Mouse (Mus musculus) heart, embryonic 10.5 days (tissue): ENCODE results near the gene Ghdc. TPM values are rescaled to one million over a fixed set of nuclear protein-coding genes. Genes with fewer than 3 reads are reported as not detected.
A peak's percentile ranks its signal among the peaks of the same experiment; 100 is the strongest.

Experiments used
- DNase-seq: peaks from one replicate; pipeline ENCODE4 v3.0.0-alpha.2; 2017; ENCODE audit warnings: low spot score
- H3K27ac ChIP-seq: fragments of 300-500 bp; sonication (generic); 2 replicates; pipeline ENCODE4 v1.5.1; 2016; ENCODE audit warnings: mild to moderate bottlenecking
- H3K27me3 ChIP-seq: fragments of 300-500 bp; sonication (generic); 2 replicates; pipeline ENCODE4 v1.6.1; 2016; ENCODE audit warnings: mild to moderate bottlenecking; ENCODE audit not compliant: poor library complexity, insufficient read depth, severe bottlenecking
- H3K36me3 ChIP-seq: fragments of 300-500 bp; sonication (generic); 2 replicates; pipeline ENCODE4 v1.6.1; 2016; ENCODE audit warnings: mild to moderate bottlenecking, moderate library complexity
- H3K4me1 ChIP-seq: fragments of 300-500 bp; sonication (generic); 2 replicates; pipeline ENCODE4 v1.6.1; 2016; ENCODE audit warnings: mild to moderate bottlenecking
- H3K4me3 ChIP-seq: fragments of 300-500 bp; sonication (generic); 2 replicates; pipeline ENCODE4 v1.5.1; 2016; ENCODE audit warnings: mild to moderate bottlenecking, moderate library complexity
- H3K9me3 ChIP-seq: fragments of 300-500 bp; sonication (generic); 2 replicates; pipeline ENCODE4 v1.6.1; 2016; ENCODE audit warnings: mild to moderate bottlenecking, moderate library complexity
- WGBS: fragments of 180-500 bp; shearing (Covaris S2); methylation state at CpG from one replicate; pipeline ENCODE4 v1.1.7; 2016; 5-methylcytosine and 5-hydroxymethylcytosine counted together
- polyA plus RNA-seq: library from polyadenylated mRNA; unstranded; fragments of >200 nt; fragmentation: Nextera tagmentation; extraction: Ambion mirVana; gene quantifications from 2 replicates; pipeline ENCODE4 v1.2.1, GENCODE M21; 2016

Gene Ghdc
- 4.8 and 6.3 TPM in 2 replicates for polyA plus RNA-seq

DNA sequence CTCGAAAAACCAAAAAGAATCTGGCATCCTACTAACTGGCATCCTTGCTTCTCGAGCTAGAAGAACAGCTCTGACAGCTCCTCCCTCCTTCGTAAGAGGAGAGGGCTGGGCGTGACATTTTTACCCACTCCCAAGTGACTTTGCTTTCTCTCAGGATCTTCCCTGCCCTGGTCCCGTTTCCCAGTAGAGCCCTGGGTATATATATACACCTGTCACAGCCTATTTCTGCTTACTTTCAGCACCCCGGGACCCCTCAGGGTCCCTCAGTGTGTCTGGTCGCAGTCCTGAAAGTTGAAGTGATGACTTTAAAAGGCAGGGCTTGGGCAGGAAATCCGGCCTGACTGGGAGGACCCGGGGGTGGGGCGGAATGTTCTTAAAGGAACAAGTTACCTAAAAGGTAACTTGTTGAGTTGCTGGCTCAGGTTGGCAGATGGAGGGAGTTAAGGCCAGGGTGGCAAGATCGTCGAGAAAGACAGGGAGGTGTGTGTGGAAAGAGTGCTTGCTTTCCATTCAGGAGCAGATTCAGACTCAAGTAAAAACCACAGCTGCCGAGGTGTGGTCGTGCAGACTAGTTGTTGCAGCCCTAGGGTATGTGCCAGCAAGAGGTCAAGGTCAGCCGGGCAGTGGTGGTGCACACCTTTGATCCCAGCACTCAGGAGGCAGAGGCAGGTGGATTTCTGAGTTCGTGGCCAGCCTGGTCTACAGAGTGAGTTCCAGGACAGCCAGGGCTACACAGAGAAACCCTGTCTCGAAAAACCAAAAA lies at the start of gene Ghdc:
Gene Ghdc, minus strand, starts transcription at position 312 of the 763 bp plus-strand sequence.
- H3K9me3 ChIP-seq = no peaks in the 10 kb centered on the region
- peak within 1 kb of the TSS; percentile 73 for H3K4me3 ChIP-seq
- H3K27ac ChIP-seq = peak within 1 kb of the TSS; percentile 86
- H3K36me3 ChIP-seq = 0 out of 2 replicates have a peak, but pooled peaks cover 3% of the 10 kb centered on the region
- peaks cover 12% of the 10 kb centered on the region for H3K4me1 ChIP-seq
- DNase-seq = peak; percentile 93
- 15% methylated on average over 17 of the region's 17 CpGs for WGBS
- H3K27me3 ChIP-seq = 0 out of 2 replicates have a peak, but pooled peaks cover 10% of the 10 kb centered on the region

DNA sequence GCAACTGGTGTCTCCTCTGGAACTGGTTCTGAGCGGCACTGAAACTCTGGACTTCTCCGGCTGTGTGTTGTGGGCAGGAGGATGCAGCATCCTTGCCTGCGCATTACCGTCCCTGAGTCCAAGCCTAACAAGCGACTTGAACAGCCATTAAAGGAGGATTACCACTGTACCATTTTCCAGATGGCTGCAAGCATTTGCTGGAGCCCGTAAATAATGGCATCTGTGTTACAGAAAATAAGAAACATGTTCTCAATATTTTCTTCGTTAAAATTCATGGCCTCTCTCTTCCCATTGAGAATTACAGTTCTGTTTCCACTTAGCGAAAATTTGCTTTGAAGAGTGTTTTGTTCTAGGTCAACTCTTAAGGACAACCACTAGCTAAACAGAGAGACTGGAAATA lies 49.3 kb upstream of the Ghdc start:
- H3K36me3 ChIP-seq = no peaks in the 10 kb centered on the region
- no peak for DNase-seq
- 87% methylated on average over 8 of the region's 8 CpGs for WGBS
- H3K4me3 ChIP-seq = no peak overlapping the region
- H3K27me3 ChIP-seq = no peaks in the 10 kb centered on the region
- H3K4me1 ChIP-seq = peaks cover 73% of the 10 kb centered on the region
- peak overlapping the region; percentile 17; the same call in 1 of the 2 replicates for H3K27ac ChIP-seq
- H3K9me3 ChIP-seq = no peaks in the 10 kb centered on the region

GRCm38 (mm10) chr11:100819626-100820025 lies 48.9 kb upstream of the Ghdc start:
- H3K4me3 ChIP-seq = no peak overlapping the region
- H3K27ac ChIP-seq = peak overlapping the region; percentile 23; the same call in 1 of the 2 replicates
- 55% methylated on average over 16 of the region's 16 CpGs for WGBS
- DNase-seq = no peak
- no peaks in the 10 kb centered on the region for H3K27me3 ChIP-seq
- H3K36me3 ChIP-seq = no peaks in the 10 kb centered on the region
- H3K4me1 ChIP-seq = peaks cover 73% of the 10 kb centered on the region
- no peaks in the 10 kb centered on the region for H3K9me3 ChIP-seq

GRCm38 (mm10) chr11:100819048-100819447 lies 48.3 kb upstream of the Ghdc start:
- Histone ChIP-seq H3K27me3 (no peaks in the 10 kb centered on the region), H3K4me3 (no peak overlapping the region), H3K36me3 (no peaks in the 10 kb centered on the region), H3K27ac (no peak overlapping the region), H3K4me1 (peaks cover 73% of the 10 kb centered on the region), H3K9me3 (no peaks in the 10 kb centered on the region)
- WGBS = 84% methylated on average over 8 of the region's 8 CpGs
- DNase-seq = no peak

DNA sequence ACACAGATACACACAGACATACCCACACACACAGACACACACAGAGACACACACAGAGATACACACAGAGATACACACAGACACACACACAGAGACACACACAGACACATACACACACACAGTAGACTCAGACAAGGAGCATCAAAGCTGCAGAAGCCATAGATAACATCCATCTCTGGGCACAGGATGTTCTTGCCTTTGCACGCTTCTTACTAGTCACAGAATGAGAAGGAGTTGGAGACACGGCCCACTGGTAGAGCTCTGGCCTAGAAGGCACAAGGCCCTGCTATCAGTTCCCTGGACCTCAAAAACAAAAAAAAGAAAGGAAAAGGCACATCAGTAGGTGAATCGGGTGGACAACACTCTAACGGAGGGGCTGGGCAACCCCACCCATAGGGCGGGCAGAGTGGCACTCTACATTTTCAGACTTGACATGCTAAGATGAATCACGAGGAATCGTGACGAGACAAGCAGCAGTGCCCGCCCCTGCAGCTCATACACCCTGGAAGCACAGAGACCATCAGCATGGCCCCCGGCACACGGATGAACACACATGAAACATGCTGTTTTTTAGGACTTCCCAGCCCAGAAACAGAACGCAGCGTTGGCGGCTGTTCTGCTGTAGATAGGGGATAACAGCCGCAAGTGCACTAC lies 47.7 kb upstream of the Ghdc start:
- 87% methylated on average over 15 of the region's 15 CpGs for WGBS
- no peak for DNase-seq
- H3K27ac ChIP-seq = 0 out of 2 replicates have a peak overlapping the region, but pooled peaks have one; percentile 37
- no peaks in the 10 kb centered on the region for H3K36me3 ChIP-seq
- no peaks in the 10 kb centered on the region for H3K27me3 ChIP-seq
- H3K4me1 ChIP-seq = peaks cover 68% of the 10 kb centered on the region
- H3K4me3 ChIP-seq = no peak overlapping the region
- H3K9me3 ChIP-seq = no peaks in the 10 kb centered on the region

DNA sequence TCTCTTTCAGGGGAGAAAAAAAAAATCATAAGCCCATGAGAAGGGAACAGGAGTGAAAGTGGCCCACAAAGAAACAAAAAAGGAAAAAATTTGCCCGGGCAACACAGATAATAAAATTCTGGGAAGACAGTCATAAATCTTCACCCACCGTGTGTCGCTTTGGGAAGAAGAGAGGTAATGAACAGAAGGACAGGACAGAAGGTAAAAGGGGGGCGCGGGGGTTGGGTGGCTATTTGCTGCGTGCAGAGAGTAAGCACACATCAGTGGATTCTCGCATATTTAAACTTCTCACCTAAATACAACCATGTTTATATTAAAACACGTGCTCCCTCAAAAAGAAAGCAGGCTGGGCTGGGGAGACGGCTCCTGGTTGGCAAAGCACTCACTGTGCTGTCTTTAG lies 46.6 kb upstream of the Ghdc start:
- Histone ChIP-seq H3K27me3 (no peaks in the 10 kb centered on the region), H3K36me3 (peaks cover 2% of the 10 kb centered on the region; the same call in 1 of the 2 replicates), H3K4me3 (no peak overlapping the region), H3K9me3 (no peaks in the 10 kb centered on the region), H3K4me1 (peaks cover 67% of the 10 kb centered on the region), H3K27ac (0 out of 2 replicates have a peak overlapping the region, but pooled peaks have one; percentile 22)
- 86% methylated on average over 9 of the region's 9 CpGs for WGBS
- DNase-seq = no peak

DNA sequence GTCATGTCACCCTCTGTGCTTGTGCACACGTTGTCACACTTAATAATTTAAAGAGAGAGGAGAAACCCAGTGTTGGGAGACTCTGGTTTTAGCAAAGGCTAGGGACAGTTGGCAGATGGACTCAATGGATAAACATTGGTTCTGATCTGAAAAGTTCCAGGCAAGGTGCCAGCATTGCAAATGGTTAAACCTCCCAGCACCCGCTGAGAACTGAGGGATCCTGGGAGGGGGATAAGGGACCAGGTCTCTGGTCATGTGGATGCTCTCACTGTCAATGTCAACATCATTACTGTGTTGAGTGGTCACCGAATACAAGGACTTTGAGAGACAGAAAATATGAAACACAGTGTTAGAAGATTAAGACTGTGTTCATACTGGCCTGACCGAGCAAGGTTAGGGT lies 46.0 kb upstream of the Ghdc start:
- Histone ChIP-seq H3K4me1 (peaks cover 67% of the 10 kb centered on the region), H3K27me3 (no peaks in the 10 kb centered on the region), H3K36me3 (peaks cover 7% of the 10 kb centered on the region), H3K4me3 (no peak overlapping the region), H3K9me3 (no peaks in the 10 kb centered on the region; the same call in 1 of the 2 replicates), H3K27ac (peak overlapping the region; percentile 57; the same call in 1 of the 2 replicates)
- WGBS = 70% methylated on average over 4 of the region's 4 CpGs
- DNase-seq = no peak

DNA sequence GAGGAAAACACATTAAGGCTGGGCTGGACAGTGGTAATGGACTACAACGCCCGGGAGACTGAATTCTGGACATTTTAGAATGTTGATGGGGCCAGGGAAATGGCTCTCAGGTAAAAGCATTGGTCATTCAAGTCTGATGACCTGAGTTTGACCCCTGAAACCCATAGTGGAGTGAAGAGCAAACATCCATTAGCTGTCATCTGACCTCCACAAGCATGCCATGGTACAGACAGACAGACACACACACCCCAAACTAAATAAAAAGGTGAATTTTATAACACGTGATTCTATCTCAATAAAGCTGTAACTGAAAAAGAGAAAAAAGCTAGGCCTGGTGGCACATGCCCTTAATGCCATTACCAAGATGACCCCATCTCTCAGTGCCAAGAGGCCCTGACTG lies 45.6 kb upstream of the Ghdc start:
- peaks cover 8% of the 10 kb centered on the region for H3K36me3 ChIP-seq
- DNase-seq = no peak
- H3K27ac ChIP-seq = peak overlapping the region; percentile 57; the same call in 1 of the 2 replicates
- peaks cover 62% of the 10 kb centered on the region for H3K4me1 ChIP-seq
- H3K4me3 ChIP-seq = no peak overlapping the region
- no peaks in the 10 kb centered on the region; the same call in 1 of the 2 replicates for H3K9me3 ChIP-seq
- H3K27me3 ChIP-seq = no peaks in the 10 kb centered on the region
- 72% methylated on average over 3 of the region's 3 CpGs for WGBS

DNA sequence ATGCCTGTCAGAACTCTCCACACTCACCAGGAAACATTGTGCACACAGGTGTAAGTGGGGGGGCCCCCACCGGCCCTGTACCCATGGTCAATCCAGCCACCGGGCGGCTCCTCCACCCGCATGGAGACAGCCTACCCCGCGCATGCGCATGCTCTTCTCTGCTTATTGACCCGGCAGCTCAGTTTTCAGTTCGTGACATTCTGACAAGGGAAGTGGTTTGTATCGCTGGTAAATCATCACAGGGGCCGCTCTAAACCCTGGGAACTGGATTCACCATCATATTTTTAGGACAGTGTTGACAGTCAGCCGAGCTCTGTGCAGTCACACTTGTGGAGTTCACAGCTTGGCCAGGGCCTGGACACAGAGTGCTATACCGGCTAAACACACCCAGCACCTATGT lies 43.7 kb upstream of the Ghdc start:
- H3K9me3 ChIP-seq = no peaks in the 10 kb centered on the region; the same call in 1 of the 2 replicates
- peak overlapping the region; percentile 69 for H3K27ac ChIP-seq
- H3K4me3 ChIP-seq = peak overlapping the region; percentile 37
- H3K4me1 ChIP-seq = peaks cover 59% of the 10 kb centered on the region
- peaks cover 13% of the 10 kb centered on the region for H3K36me3 ChIP-seq
- WGBS = 35% methylated on average over 13 of the region's 13 CpGs
- H3K27me3 ChIP-seq = no peaks in the 10 kb centered on the region
- peak; percentile 88 for DNase-seq

GRCm38 (mm10) chr11:100811132-100811531 lies 40.4 kb upstream of the Ghdc start:
- WGBS = 83% methylated on average over 2 of the region's 2 CpGs
- H3K27ac ChIP-seq = peak overlapping the region; percentile 31
- H3K27me3 ChIP-seq = no peaks in the 10 kb centered on the region
- H3K36me3 ChIP-seq = peaks cover 22% of the 10 kb centered on the region
- H3K4me1 ChIP-seq = peaks cover 40% of the 10 kb centered on the region
- no peak for DNase-seq
- H3K9me3 ChIP-seq = no peaks in the 10 kb centered on the region; the same call in 1 of the 2 replicates
- H3K4me3 ChIP-seq = no peak overlapping the region

DNA sequence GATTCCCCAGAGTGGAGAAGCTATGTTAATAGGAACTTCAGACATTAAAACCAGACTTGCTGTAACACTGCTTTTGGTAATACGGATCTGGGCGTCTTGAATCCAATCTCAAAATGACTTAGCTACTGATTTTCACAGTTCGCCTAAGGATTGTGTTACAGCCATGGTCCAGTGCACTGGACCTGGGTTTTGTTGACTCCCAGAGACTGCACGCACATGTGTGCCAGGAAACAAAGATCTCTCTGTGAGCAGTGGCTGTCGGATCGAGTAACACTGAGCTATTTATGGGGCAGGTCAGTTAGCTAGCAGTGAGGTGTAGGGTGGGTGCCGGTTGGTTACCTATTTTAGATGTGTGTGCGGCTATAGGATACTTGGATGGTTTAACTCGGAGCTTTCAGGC lies 39.8 kb upstream of the Ghdc start:
- Histone ChIP-seq H3K36me3 (peaks cover 22% of the 10 kb centered on the region), H3K27ac (peak overlapping the region; percentile 31), H3K9me3 (no peaks in the 10 kb centered on the region; the same call in 1 of the 2 replicates), H3K4me1 (peaks cover 38% of the 10 kb centered on the region), H3K27me3 (no peaks in the 10 kb centered on the region), H3K4me3 (no peak overlapping the region)
- WGBS = 46% methylated on average over 9 of the region's 9 CpGs
- no peak for DNase-seq

DNA sequence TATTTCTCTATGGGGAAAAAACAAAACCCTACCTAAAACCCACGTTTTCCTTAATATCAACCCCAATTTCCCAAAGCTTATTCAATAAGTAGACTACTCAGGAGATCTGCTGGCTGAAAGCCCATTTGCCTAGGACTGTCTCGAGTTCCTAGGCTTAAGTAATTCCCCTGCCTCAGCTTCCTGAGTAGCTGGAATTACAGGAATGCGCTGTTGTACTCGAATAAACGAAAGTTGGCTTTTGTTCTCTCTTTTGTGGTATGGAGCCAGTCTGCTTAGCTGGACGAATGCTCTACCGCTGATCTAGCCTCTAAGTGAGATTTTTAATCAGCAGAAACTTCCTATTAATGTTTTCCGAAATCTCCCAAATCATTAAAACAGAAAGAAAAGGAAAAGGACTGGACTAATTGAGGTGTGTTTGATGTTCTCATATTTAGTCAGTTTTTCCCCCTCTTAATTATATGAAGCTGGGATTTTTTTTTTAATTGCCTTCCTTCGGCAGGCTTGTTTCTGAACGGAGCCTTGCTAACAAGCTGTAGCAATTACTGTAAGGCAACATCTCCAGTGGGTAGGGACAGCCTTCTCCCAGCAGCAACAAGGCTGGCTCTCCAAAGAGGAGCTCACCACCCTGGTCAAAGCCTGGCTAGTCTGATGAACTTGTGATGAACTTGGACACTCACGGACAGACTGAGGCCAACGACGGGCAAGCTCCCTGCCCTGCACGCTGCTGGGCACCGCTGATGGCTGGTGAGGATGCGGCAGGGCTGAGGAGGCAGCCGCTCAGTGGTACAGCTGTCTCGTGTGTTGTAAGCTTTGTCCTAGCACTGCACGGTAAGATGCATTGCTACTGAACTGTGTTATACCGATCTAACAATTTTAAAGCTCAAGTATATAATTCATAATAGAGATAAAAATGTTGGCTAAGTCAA lies 35.9 kb upstream of the Ghdc start:
- peaks cover 5% of the 10 kb centered on the region; the same call in 1 of the 2 replicates for H3K9me3 ChIP-seq
- peaks cover 50% of the 10 kb centered on the region for H3K36me3 ChIP-seq
- no peak overlapping the region for H3K4me3 ChIP-seq
- H3K27me3 ChIP-seq = no peaks in the 10 kb centered on the region
- DNase-seq = no peak
- peak overlapping the region; percentile 71; the same call in 1 of the 2 replicates for H3K27ac ChIP-seq
- H3K4me1 ChIP-seq = peaks cover 30% of the 10 kb centered on the region
- 76% methylated on average over 20 of the region's 20 CpGs for WGBS
